Mouse (Mus musculus) layer of hippocampus, postnatal 14 days (tissue): ENCODE measurements around the gene Gm45785. TPM values are rescaled to one million over a fixed set of nuclear protein-coding genes. Genes with fewer than 3 reads are reported as not detected.
"Not testable (repeated sequence)": the region's sequence is repeated elsewhere in the genome, so short reads cannot be mapped to it uniquely, and the experiment has no call there.

Experiments
- DNase-seq, 2 experiments: peaks; one replicate each; pipeline ENCODE4 v3.0.0; 2021 to 2022; ENCODE audit warnings: low spot score in 2 of 2, mixed read lengths in 1 of 2
- long read RNA-seq, 2 experiments: library from polyadenylated mRNA; stranded (forward); transcript quantifications; one replicate each; pipeline ENCODE4 v2.0.0; 2021
- total RNA-seq, 2 experiments: library from RNA; stranded (reverse); gene quantifications; 2 replicates each; pipeline ENCODE4 v1.2.3; 2021

Gene Gm45785
- total RNA-seq = 1 to 10 TPM in 1 of 2 experiments, not detected in 1; 1.6 TPM
- long read RNA-seq, experiment 1, partial matches to known transcripts = 0 of 4 reads
- long read RNA-seq, experiment 1, other reads (novel, unspliced or antisense) = 4 of 4 reads
- long read RNA-seq, experiment 2, partial matches to known transcripts = 1 of 1 reads
- long read RNA-seq, experiment 2, other reads (novel, unspliced or antisense) = 0 of 1 reads

DNA sequence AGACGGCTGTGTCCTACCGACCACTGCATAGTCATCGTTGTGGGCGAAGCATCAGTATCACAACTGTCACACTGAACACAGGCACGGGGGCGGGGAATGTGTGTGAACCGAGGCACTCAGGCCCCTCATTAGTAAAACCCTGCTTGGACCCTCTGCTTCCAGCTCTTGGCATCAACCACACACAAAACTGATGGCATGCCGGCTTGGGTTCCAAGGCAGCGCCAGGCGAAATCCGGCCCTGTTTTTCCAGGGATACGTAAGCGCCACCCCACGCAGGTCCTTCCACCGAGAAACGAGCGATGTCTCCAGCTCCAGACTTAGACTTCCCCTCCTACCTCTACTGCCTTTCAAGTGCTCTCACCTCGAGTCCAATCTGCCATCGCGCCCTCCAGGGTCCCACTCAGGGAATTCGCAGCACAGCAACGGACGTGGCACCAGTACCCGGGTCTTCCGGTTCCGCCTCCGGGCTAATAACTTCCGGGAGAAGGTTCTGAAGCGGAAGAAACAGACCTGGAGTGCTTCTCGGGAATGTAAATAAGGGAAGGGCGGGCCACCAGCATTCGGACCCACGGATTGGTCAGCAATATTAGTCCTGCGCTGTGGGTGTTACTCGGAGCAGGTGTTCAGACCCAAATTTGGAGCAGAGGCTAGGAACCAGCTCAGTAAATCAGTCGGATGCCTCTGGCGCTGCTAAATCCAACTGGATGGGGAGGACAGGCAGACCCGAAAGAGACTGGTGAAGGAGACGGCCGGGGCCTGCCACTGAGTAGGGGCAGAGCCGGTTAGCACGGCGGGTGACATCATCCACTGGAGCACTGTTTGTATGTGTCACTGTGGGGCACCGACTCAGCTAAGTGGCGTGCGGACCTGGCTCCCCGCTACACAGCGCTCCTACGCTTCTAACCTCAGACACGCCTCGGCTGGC is at the start of gene Gm45785:
Gm45785 (minus strand) TSS at position 472 of the 925 bp plus-strand sequence.
- DNase-seq = peak; percentile 76 to 89

DNA sequence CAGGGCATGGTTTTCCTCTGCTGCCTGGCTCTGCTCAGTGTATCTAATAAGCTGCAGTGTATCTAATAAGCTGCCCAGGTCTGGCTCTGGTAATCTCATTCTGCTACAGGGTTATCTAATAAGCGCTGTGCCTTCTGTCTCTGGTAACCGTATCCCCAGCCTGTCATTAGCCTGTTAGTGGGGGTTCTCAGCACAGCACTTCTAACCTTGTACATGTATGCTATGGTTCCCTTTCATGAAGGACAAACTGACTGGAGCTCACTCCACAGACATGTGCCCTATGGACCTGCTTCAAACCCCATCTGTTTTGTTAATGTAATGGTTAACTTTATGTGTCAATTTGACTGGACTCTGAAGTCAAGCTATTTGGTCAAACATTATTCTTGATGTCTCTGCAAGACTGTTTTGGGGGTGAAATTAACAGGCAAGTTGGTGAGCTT is 49.5 kb upstream of the Gm45785 start:
- no peak for DNase-seq

DNA sequence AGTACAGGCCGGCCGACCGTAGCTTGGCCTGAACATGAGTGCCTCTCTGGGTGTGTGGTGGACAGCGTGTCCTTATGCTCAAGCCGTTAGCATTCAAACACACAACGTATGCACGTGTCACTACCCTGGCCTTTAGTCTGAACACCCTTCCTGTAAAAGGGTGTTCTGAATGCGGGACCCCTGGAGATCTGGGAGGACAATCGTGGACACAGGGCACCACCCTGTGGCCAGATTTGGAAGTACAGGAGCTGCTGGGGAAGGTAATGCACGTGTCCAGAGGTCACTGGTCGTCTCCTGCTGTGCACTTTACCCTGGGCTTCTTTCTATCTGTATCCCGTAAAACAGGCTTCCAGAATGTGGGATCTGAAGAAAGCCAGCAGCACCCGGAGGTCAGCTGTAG is 47.1 kb upstream of the Gm45785 start:
- peak; percentile 78 for DNase-seq

DNA sequence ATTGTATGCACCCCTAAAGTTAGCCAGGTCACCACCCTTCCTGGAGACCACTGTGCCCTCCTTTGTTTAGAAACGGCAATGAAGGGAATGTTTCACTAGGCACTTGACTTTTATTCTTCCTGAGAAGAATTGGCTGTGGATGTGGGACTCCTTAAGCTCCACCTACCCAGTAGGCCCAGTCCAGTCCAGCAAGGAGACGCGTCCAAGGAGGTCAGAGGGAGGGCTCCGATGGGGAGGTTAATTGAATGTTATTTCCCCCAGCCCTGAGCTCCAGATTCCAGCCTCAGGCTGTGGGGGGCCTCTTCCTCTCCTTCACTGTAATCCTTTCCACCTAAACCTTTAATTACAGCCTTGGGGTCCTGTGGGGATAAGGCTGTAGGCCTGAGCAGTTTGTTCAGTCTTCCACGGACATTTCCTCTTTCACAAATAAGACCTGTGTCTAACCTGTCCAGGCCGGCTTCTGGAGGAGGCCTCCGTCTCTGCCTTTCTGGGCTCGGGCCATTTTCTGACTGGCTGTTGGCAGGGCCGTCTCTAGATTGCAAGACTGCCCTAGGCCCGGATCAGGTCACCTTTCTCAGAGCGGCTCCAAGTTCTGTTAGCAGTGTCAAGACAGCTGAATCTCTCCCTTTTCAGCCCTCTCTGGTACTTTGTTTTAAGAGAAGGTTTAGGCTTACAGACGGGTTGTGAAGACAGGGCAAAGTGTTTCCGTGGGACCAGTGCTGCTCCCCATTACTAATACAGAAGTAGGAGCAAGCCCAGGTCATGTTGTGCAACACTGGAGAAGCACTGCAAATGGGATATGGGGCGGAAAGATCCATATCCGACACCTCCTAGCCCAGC is 46.1 kb upstream of the Gm45785 start:
- DNase-seq = no peak

DNA sequence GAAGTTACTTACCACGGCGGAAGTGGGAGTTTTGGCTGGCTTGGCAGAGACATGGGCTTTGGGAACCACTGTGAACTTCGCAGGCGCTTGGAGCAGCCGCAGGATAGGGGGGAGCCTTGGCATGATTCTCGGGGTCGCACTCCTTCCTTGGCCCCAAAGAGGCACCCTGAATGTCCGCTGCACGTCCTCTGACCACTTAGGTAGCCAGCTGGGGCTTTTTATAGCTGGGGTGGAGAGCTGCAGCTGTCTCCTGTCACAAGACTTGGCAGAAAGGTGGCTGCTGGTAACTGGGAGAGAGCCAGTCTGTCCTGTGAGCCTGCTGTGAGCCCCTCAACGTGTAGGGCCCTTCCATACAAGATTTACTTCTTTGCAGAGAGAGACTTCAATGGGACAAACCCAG is 44.1 kb upstream of the Gm45785 start, which contains the start of gene Cox8b:
Cox8b (minus strand) TSS at position 227 of the 400 bp plus-strand sequence.
- no peak for DNase-seq

DNA sequence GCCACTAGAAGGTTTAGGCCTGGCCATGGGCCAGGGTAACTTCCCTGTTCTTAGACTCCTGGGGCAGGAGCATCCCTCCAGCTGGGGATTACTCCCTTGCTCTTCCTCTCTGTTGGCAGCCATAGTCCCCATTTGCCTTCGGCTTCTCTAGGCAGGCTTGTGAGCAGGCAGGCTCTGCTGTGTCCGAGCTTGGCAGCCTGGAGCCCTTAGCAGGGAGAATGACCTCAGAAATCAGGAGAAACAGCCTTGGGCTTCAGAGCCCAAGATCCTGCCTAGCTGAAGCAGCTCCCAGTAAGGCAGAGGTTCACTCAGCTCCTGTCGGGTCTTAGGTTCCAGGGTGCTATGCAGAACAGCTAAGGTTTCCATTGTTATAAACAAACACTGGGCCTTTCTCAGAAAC is 43.0 kb upstream of the Gm45785 start:
- no peak for DNase-seq

DNA sequence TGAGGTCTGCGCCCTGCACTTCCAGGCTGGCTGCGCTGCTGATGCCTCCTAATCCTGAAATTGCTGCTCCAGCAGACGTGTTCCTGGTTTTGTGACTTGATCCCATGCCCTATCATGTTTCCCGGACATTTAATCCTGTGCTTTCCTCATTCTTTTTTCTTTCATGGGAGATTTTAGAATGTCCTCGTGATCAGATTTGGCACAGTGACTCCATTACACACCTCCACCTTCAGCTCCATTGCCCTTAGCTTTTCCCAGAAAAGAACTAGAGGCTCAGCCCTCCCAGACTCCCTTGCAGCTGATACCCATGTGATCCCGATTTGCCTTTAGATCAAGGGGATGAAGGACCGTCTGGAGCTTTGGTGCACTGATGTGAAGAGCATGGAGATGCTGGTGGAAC is 41.7 kb upstream of the Gm45785 start:
- no peak for DNase-seq

DNA sequence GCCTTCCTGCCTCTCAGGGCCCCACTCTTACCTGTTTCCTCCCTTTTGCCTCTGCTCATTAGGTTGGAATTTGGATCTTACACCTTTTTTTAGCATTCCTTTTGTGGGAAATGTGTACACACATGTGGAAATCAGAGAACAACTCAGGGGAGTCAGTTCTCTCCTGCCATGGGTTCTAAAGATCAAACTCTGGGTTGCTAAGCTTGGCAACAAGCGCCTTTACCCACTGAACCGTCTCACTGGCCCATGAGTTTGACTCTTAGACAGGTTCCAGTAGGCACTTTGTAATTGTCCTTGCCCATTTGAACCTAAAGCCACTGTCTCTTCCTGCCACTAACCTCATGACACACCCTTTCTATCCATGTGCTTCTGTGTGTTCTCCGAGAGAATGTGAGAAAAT is 38.5 kb upstream of the Gm45785 start:
- DNase-seq = no peak

DNA sequence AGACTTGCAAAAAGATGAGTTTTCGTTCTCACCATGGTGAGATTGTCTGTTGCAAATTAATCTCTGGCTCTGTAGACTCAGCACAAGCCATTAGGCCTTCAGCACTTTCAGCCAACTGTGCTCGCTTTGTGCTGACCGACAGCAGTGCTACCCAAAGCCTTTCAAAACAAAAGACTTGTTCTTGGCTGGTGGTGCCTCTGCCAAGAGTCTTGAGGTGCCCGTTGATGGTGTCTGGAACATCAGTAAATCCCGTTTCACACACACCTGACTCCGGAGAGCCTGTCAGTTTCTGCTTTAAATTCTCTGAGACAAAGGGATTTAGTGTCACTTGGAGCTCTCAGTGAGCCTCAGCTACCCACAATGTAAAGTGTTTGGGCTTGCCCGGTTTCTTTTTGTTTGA is 37.9 kb upstream of the Gm45785 start:
- DNase-seq = no peak

DNA sequence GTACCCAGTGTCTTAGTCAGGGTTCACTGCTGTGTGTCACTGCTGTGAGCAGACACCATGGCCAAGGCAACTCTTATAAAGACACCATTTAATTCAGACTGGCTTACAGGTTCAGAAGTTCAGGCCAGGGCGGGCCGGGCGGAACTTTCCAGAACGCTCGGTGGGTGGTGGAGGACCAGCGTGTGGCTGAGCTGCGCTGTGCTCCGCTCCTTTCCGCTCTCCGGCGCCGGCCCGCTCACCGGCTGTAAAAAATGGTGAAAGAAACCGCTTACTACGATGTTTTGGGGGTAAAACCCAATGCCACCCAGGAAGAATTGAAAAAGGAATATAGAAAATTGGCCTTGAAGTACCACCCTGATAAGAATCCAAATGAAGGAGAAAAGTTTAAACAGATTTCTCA is 34.5 kb upstream of the Gm45785 start:
- not testable (repeated sequence) for DNase-seq

DNA sequence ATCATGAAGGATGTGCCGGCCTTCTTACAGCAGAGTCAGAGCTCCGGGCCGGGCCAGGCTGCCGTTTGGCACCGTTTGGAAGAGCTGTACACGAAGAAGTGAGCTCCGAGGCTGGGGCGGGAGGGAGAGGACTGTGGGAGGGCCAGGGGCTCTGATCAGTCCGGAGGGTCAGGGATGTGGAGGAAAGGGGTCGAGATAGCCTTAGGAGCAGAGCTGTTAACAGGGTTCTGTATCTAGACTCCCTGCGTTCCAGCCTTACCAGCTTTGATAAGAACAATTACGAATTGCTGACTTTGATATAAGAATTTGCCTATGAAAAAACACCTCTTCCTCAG is 26.3 kb upstream of the Gm45785 start:
- no peak for DNase-seq

DNA sequence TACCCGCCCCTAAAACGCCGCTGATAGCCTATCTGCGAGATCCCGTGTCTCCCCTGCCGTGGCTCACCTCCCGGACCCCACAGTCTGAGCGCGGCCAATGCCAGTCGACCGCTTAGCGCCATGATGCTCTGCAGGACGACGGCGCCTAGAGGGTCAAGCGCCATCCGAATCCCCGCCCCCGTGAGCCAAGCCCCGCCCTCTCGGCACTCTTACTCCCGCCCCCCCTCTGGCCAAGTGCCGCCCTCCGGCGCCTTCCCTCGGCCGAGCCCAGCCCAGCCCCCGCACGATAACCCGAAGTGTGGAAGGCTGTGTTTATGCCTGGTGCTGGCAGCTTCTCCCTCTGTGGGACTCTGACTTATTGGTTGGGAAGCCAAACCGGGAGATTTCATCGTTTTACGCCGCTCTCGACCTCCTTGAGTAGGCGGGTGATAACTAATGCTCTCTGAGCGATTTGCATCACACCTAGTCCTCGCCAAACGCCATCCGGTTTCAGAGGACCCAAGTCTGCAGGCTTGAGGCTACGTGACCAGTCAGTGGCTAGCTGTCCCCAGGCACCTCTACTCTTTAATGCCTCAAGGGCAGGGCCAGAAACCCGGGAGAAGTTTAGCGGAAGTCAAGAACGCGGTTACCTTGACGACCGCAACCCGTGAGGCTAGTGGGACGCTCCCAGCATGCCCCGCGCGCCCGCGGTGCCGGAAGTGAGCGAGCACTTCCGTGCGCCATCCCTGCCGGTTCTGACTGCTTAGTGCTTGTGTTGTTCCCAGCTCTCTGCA is 25.8 kb upstream of the Gm45785 start, which contains the start of the genes Psmd13 and Sirt3:
Psmd13 (plus strand) TSS at position 273 of the 773 bp plus-strand sequence.
Sirt3 (minus strand) TSS at position 614 of the 773 bp plus-strand sequence.
- peak; percentile 93 to 95 for DNase-seq

DNA sequence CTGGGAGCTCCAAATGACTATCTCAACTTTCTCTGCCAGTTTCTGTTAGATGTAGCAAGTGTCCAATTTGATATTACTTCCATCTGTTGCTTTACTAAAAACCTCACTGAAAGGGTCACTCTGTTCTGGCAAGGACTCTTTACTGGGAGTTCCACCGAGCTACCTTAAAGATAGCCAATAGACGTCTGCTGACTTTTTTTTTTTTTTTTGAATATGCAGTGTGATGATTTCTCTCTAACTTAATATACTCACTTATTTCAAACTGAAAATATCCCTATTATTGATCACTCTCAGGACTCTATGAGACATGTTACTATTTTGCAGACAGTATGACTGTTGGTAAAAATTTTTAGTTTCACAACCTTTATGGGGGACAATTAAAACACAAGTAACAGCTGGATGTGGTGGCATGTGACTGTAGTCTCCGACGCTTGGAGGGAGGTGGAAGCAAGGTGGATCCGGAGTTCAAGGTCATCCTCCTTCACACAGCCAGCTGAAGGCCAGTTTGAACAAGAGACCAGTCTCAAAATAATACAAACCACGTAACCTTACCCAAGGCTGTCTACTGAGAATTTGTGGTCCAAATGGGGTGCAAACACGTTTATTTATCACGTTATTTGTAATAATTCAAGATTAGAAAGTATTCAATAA is 24.9 kb upstream of the Gm45785 start:
- DNase-seq = no peak

DNA sequence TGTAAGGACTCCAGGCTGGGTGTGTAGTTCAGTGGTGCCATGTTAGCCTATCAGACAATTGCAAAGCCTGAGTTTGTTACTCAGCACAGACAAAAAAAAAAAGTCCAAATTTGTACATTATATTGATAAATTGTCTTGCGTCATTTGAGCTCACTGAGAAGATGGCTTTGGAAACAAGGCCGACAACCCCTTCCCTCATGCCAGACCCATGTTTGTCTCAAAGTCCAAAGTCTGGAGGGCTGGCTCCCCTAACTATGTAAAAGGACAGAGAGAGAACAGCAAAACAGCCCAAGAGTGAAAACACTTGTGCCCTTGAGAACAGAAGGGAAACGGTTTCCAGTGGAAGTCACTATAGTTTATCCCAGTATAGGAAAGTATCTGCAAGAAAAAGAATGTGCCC is 24.3 kb upstream of the Gm45785 start:
- DNase-seq = no peak

DNA sequence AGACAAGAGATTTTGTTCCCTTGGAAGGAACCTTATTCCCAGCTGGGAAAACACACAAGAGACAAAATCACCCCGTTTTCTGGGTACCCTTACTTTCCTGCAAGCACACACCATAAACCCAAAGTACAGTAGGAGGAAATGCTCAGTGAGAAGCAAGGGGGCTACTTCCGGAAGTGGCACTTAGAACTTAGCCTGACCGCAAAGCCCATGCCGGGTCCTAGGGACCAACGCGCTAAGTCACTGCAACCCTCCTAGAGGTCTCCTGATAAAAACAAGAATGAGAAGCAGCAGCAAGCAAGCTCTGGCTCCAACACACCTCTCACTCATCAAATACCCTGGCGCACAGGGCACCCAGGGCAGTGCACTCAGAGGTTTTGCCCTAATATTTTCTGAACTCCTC is 23.2 kb upstream of the Gm45785 start:
- DNase-seq = no peak

DNA sequence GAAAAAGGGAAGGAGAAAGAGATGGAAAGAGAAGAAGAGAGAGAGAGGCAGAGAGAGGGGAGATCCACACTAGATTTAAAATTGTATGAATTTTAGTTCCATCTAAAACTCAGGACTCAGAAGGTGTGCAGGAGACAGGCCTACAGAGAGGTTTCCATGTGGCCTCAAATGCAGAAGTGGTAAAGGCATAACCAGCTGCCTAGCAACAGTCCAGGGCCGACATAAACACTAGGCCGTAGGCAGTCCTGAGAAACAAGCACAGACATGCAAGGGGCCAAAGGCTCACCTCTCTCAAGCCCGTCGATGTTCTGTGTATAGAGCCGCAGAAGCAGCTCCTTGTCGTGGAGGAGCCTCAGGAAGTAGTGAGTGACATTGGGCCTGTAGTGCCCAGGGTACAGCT is 21.2 kb upstream of the Gm45785 start:
- DNase-seq = no peak

DNA sequence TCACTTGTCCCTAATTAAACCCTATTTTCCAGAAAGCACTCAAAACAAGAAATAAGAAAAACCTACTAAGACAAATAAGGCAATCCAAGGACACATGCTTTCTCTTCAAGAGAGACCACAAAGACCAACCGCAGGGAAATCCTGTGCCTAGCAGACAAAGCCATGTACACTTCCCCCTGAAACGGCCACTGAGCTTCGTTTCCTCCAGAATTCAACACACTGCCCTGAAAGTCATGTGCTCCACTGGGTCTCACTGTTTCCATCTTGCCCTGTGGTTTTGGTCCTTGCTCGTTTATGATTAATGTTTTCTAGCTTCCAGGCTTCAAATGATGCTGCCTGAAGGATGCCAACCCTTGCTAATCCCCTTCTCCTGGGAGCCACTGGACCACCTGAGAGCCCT is 18.1 kb upstream of the Gm45785 start:
- DNase-seq = no peak

DNA sequence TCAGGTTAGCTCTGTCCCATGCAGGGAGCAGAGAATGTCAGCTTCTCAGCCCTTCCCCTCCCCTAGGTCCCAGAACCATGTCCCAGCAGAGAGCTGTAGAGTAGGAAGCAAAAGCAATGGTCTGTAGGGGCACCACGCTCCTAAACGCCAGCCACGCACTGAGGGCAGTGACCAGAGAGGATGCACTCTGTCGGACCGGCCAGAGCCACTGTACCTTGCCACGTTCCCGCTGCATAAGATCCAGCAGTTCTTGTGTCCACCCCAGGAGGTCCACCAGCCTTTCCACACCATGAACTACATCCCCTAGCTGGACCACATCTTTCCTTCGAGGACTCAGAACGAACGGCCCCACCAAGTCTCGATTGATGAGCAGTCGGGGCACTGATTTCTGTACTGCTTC is 8.6 kb upstream of the Gm45785 start:
- no peak for DNase-seq

DNA sequence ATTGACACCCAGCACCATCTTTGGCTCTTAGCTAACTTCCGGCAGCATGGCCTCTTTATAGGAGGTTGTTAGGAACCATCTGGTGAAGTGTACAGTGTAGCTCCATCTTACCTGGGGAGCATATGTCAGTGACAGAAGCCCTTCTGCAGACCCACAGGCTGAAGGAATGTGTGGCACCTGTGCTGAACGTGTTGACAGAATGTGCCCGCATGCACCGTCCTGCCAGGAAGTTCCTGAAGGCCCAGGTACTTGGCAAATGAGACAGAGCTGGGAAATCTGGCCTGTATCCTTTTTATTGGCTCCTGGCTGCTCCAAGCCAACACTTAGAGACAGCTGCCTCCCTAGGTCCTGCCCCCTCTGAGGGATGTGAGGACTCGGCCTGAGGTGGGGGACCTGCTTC is 4.6 kb upstream of the Gm45785 start:
- no peak for DNase-seq

DNA sequence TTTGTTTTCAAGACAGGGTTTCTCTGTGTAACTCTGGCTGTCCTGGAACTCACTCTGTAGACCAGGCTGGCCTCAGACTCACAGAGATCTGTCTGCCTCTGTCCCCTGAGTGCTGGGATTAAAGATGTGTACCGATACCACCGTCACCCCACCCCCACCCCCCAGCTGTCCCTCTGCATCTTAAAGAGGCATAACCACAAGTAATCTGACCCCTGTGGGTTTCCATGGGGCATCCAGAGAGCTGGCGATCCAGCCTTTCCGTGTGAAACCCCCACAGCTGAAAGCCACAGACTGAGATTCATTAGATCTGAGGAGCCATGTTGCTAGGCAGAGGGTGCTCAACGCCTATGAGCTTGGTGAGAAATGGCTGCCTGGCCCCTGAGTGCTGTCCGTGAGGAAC is 3.9 kb upstream of the Gm45785 start:
- DNase-seq = no peak
